Comparison of ENCODE assay signal across 14 mouse cellular contexts in genomic region chr8:121090716-121091115, GRCm38 (mm10). TPM values are rescaled to one million over a fixed set of nuclear protein-coding genes. Genes with fewer than 3 reads are reported as not detected.
DNase-seq lines count a peak whose midpoint lies in the region; ATAC-seq and TF ChIP-seq lines count a peak whose summit lies in the region.
"Had no signal": no experiment of that assay in that cellular context is flagged by ENCODE, and none has a peak within 500 bp of the region (broad histone marks: within the 10 kb centered on the region; RNA-seq: fewer than 3 reads in every experiment).

No protein-coding gene starts in this region.

- TF ChIP-seq POLR2A in embryonic fibroblast, embryonic 13.5 days (IDR thresholded peaks at IDR 0.05; ENCODE audit: low read depth, low read length): no peak

- no peak overlapping the region for H3K27ac ChIP-seq in kidney, postnatal 0 days
- no peak overlapping the region for H3K27ac ChIP-seq in kidney, embryonic 14.5 days (ENCODE audit: low read depth, low read length)
- no peak overlapping the region for H3K27ac ChIP-seq in neural tube, embryonic 15.5 days (replicated peaks)
- H3K27ac ChIP-seq in embryonic fibroblast, embryonic 13.5 days (ENCODE audit: insufficient read depth, low read length): no peak overlapping the region
- peak overlapping the region; percentile 77 for H3K27ac ChIP-seq in stomach, embryonic 16.5 days (ENCODE audit: low read length)
- H3K27ac ChIP-seq: neural tube, embryonic 13.5 days had no signal

- no peak overlapping the region for H3K9ac ChIP-seq in kidney, postnatal 0 days (ENCODE audit: low read depth, low read length)
- H3K9ac ChIP-seq in kidney, embryonic 14.5 days (ENCODE audit: low read depth, low read length): no peak overlapping the region
- no peak overlapping the region for H3K9ac ChIP-seq in neural tube, embryonic 15.5 days (replicated peaks)
- peak overlapping the region; percentile 88 for H3K9ac ChIP-seq in stomach, embryonic 16.5 days (ENCODE audit: low read length)
- H3K9ac ChIP-seq: neural tube, embryonic 13.5 days had no signal

- no peak overlapping the region for H3K4me3 ChIP-seq in kidney, postnatal 0 days (replicated peaks; ENCODE audit: low read depth, low read length)
- H3K4me3 ChIP-seq in kidney, embryonic 14.5 days (ENCODE audit: low read length): no peak overlapping the region
- no peak overlapping the region for H3K4me3 ChIP-seq in neural tube, embryonic 15.5 days (replicated peaks)
- no peak overlapping the region for H3K4me3 ChIP-seq in embryonic fibroblast, embryonic 13.5 days (ENCODE audit: insufficient read depth, low read length)
- H3K4me3 ChIP-seq in stomach, embryonic 16.5 days (replicated peaks; ENCODE audit: low read length): peak overlapping the region; percentile 70
- H3K4me3 ChIP-seq: erythroblast, embryonic 14.5 days; megakaryocyte, embryonic 14.5 days; neural tube, embryonic 13.5 days had no signal

- no peaks in the 10 kb centered on the region for H3K36me3 ChIP-seq in kidney, postnatal 0 days (ENCODE audit: insufficient read depth, low read length)
- H3K36me3 ChIP-seq in kidney, embryonic 14.5 days (ENCODE audit: control insufficient read depth, insufficient read depth, low read length): no peaks in the 10 kb centered on the region
- H3K36me3 ChIP-seq in neural tube, embryonic 15.5 days: no peaks in the 10 kb centered on the region
- H3K36me3 ChIP-seq in stomach, embryonic 16.5 days (ENCODE audit: control insufficient read depth, insufficient read depth, low read length): no peaks in the 10 kb centered on the region; the same call in 1 of the 2 replicates
- H3K36me3 ChIP-seq: neural tube, embryonic 13.5 days had no signal

- TF ChIP-seq CTCF in kidney, postnatal 0 days (IDR thresholded peaks at IDR 0.05; ENCODE audit: low read depth): peak; percentile 65
- TF ChIP-seq CTCF in embryonic fibroblast, embryonic 13.5 days (IDR thresholded peaks at IDR 0.05; ENCODE audit: borderline replicate concordance, insufficient read depth, low read length): peak; percentile 64; the same call in 1 of the 2 replicates

- no peak overlapping the region for H3K4me2 ChIP-seq in kidney, postnatal 0 days (ENCODE audit: low read length)
- no peak overlapping the region for H3K4me2 ChIP-seq in kidney, embryonic 14.5 days (replicated peaks; ENCODE audit: low read depth, low read length)
- H3K4me2 ChIP-seq in neural tube, embryonic 15.5 days: no peak overlapping the region
- peak overlapping the region; percentile 67 for H3K4me2 ChIP-seq in stomach, embryonic 16.5 days (ENCODE audit: low read depth, low read length)
- H3K4me2 ChIP-seq: neural tube, embryonic 13.5 days had no signal

- H3K4me1 ChIP-seq in kidney, postnatal 0 days (replicated peaks; ENCODE audit: insufficient read depth, low read length): no peaks in the 10 kb centered on the region
- H3K4me1 ChIP-seq in kidney, embryonic 14.5 days (ENCODE audit: control insufficient read depth, insufficient read depth, low read length): 0 out of 2 replicates have a peak, but pooled peaks cover 5% of the 10 kb centered on the region
- peaks cover 8% of the 10 kb centered on the region; the same call in 1 of the 2 replicates for H3K4me1 ChIP-seq in neural tube, embryonic 15.5 days
- no peaks in the 10 kb centered on the region for H3K4me1 ChIP-seq in embryonic fibroblast, embryonic 13.5 days (ENCODE audit: control insufficient read depth, insufficient read depth, low read length)
- H3K4me1 ChIP-seq in stomach, embryonic 16.5 days (ENCODE audit: control insufficient read depth, insufficient read depth, low read length): peaks cover 8% of the 10 kb centered on the region; the same call in 1 of the 2 replicates
- H3K4me1 ChIP-seq: neural tube, embryonic 13.5 days had no signal

- WGBS in kidney, postnatal 0 days: 0% methylated on average over 1 of the region's 1 CpGs
- 0% methylated on average over 1 of the region's 1 CpGs for WGBS in kidney, embryonic 14.5 days
- WGBS in neural tube, embryonic 15.5 days: 8% methylated on average over 1 of the region's 1 CpGs
- WGBS in stomach, embryonic 16.5 days: 0% methylated on average over 1 of the region's 1 CpGs

- no peaks in the 10 kb centered on the region for H3K9me3 ChIP-seq in kidney, postnatal 0 days (replicated peaks; ENCODE audit: low read length)
- H3K9me3 ChIP-seq in kidney, embryonic 14.5 days (ENCODE audit: control insufficient read depth, low read length): no peaks in the 10 kb centered on the region
- no peaks in the 10 kb centered on the region for H3K9me3 ChIP-seq in neural tube, embryonic 15.5 days (replicated peaks)
- no peaks in the 10 kb centered on the region for H3K9me3 ChIP-seq in stomach, embryonic 16.5 days (replicated peaks; ENCODE audit: control insufficient read depth, low read length)
- H3K9me3 ChIP-seq: megakaryocyte, embryonic 14.5 days; neural tube, embryonic 13.5 days had no signal

- ATAC-seq in kidney, postnatal 0 days (replicated peaks; ENCODE audit: low FRiP score, low read depth): no peak
- ATAC-seq in kidney, embryonic 14.5 days (ENCODE audit: low FRiP score, low TSS enrichment): no peak
- no peak for ATAC-seq in neural tube, embryonic 15.5 days (ENCODE audit: low FRiP score)
- peak; percentile 27 for ATAC-seq in stomach, embryonic 16.5 days (ENCODE audit: insufficient read depth, low FRiP score)

- DNase-seq in kidney, postnatal 0 days (ENCODE audit: low spot score): peak; percentile 62
- peak; percentile 55 for DNase-seq in neural tube, embryonic 10.5 days (ENCODE audit: extremely low spot score, low spot score)
- DNase-seq in thymus, postnatal 0 days (ENCODE audit: low spot score): no peak
- no peak for DNase-seq in cerebellum, postnatal 36 days
- DNase-seq: cerebellum, adult 11 months; kidney, postnatal 25 days; right cerebral cortex, postnatal 4 days had no signal

- H3K27me3 ChIP-seq in kidney, postnatal 0 days (ENCODE audit: insufficient read depth, low read length): peaks cover 78% of the 10 kb centered on the region
- peaks cover 75% of the 10 kb centered on the region for H3K27me3 ChIP-seq in kidney, embryonic 14.5 days (ENCODE audit: control insufficient read depth, insufficient read depth, low read length)
- H3K27me3 ChIP-seq in neural tube, embryonic 15.5 days (replicated peaks): peaks cover 80% of the 10 kb centered on the region
- H3K27me3 ChIP-seq in stomach, embryonic 16.5 days (ENCODE audit: control insufficient read depth, insufficient read depth, low read length): peaks cover 44% of the 10 kb centered on the region

RNA-seq across cellular contexts. Expression of gene Foxf1, which starts 6.5 kb away (rescaled TPM):
- 0.37 and 1.1 TPM in 2 replicates for polyA plus RNA-seq in kidney, postnatal 0 days (2015; fragmentation: Nextera tagmentation; extraction: Ambion mirVana)
- 0.74 and 0.93 TPM in 2 replicates for polyA plus RNA-seq in kidney, embryonic 14.5 days (2014; fragmentation: Nextera tagmentation; extraction: Ambion mirVana)
- 1.6 and 15.7 TPM in 2 replicates for polyA plus RNA-seq in neural tube, embryonic 15.5 days (2015; fragmentation: Nextera tagmentation; extraction: Ambion mirVana)
- polyA plus RNA-seq in embryonic fibroblast, embryonic 13.5 days (2011; ENCODE audit: insufficient read length, low read depth, missing spikeins): 6.9 TPM in 2 replicates
- 98.1 and 101 TPM in 2 replicates for polyA plus RNA-seq in stomach, embryonic 16.5 days (2015; fragmentation: Nextera tagmentation; extraction: Ambion mirVana)
- 0.12 and 0.16 TPM in 2 replicates for polyA plus RNA-seq in thymus, postnatal 0 days (2015; fragmentation: Nextera tagmentation; extraction: Ambion mirVana)
- polyA plus RNA-seq: erythroblast, embryonic 14.5 days had no signal

RNA-seq across cellular contexts. Expression of gene Mthfsd, which starts 17.5 kb away (rescaled TPM):
- polyA plus RNA-seq in kidney, postnatal 0 days (2015; fragmentation: Nextera tagmentation; extraction: Ambion mirVana): 56.0 and 60.3 TPM in 2 replicates
- polyA plus RNA-seq in kidney, embryonic 14.5 days (2014; fragmentation: Nextera tagmentation; extraction: Ambion mirVana): 67.0 and 72.8 TPM in 2 replicates
- 50.6 and 52.5 TPM in 2 replicates for polyA plus RNA-seq in neural tube, embryonic 15.5 days (2015; fragmentation: Nextera tagmentation; extraction: Ambion mirVana)
- polyA plus RNA-seq in embryonic fibroblast, embryonic 13.5 days (2011; ENCODE audit: insufficient read length, low read depth, missing spikeins): 58.3 and 63.3 TPM in 2 replicates
- polyA plus RNA-seq in stomach, embryonic 16.5 days (2015; fragmentation: Nextera tagmentation; extraction: Ambion mirVana): 51.1 and 57.5 TPM in 2 replicates
- polyA plus RNA-seq in thymus, postnatal 0 days (2015; fragmentation: Nextera tagmentation; extraction: Ambion mirVana): 36.4 and 37.1 TPM in 2 replicates

RNA-seq across cellular contexts. Expression of gene Foxc2, which starts 25.3 kb away (rescaled TPM):
- 33.0 and 42.5 TPM in 2 replicates for polyA plus RNA-seq in kidney, postnatal 0 days (2015; fragmentation: Nextera tagmentation; extraction: Ambion mirVana)
- polyA plus RNA-seq in kidney, embryonic 14.5 days (2014; fragmentation: Nextera tagmentation; extraction: Ambion mirVana): 48.3 and 52.3 TPM in 2 replicates
- polyA plus RNA-seq in neural tube, embryonic 15.5 days (2015; fragmentation: Nextera tagmentation; extraction: Ambion mirVana): 3.4 TPM in 2 replicates
- 14.6 and 18.1 TPM in 2 replicates for polyA plus RNA-seq in embryonic fibroblast, embryonic 13.5 days (2011; ENCODE audit: insufficient read length, low read depth, missing spikeins)
- 0.12 and 0.14 TPM in 2 replicates for polyA plus RNA-seq in stomach, embryonic 16.5 days (2015; fragmentation: Nextera tagmentation; extraction: Ambion mirVana)
- 0.31 and 0.39 TPM in 2 replicates for polyA plus RNA-seq in thymus, postnatal 0 days (2015; fragmentation: Nextera tagmentation; extraction: Ambion mirVana)
- polyA plus RNA-seq: erythroblast, embryonic 14.5 days had no signal

RNA-seq across cellular contexts. Expression of gene Foxl1, which starts 37.0 kb away (rescaled TPM):
- 6.4 and 8.3 TPM in 2 replicates for polyA plus RNA-seq in kidney, postnatal 0 days (2015; fragmentation: Nextera tagmentation; extraction: Ambion mirVana)
- 6.6 and 7.1 TPM in 2 replicates for polyA plus RNA-seq in kidney, embryonic 14.5 days (2014; fragmentation: Nextera tagmentation; extraction: Ambion mirVana)
- polyA plus RNA-seq in neural tube, embryonic 15.5 days (2015; fragmentation: Nextera tagmentation; extraction: Ambion mirVana): 0.15 and 0.51 TPM in 2 replicates
- 1.1 and 2.0 TPM in 2 replicates for polyA plus RNA-seq in embryonic fibroblast, embryonic 13.5 days (2011; ENCODE audit: insufficient read length, low read depth, missing spikeins)
- polyA plus RNA-seq in stomach, embryonic 16.5 days (2015; fragmentation: Nextera tagmentation; extraction: Ambion mirVana): 3.4 and 4.0 TPM in 2 replicates
- polyA plus RNA-seq in thymus, postnatal 0 days (2015; fragmentation: Nextera tagmentation; extraction: Ambion mirVana): 0.10 and 0.12 TPM in 2 replicates
- polyA plus RNA-seq: erythroblast, embryonic 14.5 days had no signal

Comparison
In these comparisons a context has a peak if more than half of its experiments do, and no peak if none do; other contexts are left out.
1. DNase-seq: peak in kidney, postnatal 0 days (single experiment) and neural tube, embryonic 10.5 days (single experiment); none in thymus, postnatal 0 days (single experiment) and cerebellum, postnatal 36 days (0 of 2).